15 mouse cellular contexts compared by ENCODE assay signal in the genomic region with DNA sequence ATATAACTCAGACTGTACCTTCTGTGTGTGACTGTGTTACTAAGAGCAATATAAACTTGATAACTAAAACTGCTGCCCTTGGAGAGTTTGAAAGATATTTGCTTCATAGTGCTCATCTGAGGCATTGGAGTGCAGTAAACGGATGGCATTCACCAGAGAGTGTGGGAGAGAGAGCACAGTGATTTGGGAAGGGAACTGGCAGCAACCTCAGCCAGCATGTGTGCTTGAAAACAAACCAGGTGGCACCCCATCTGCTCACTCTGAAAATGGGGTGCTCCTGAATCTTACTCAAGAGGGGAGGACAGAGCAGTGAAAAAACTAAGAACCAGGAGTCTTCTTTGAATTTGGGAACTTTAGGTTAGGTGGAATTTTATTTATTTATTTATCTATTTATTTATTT. TPM values are rescaled to one million over a fixed set of nuclear protein-coding genes. Genes with fewer than 3 reads are reported as not detected.
A peak's percentile ranks its signal among the peaks of the same experiment; 100 is the strongest.
DNase-seq lines count a peak whose midpoint lies in the region; ATAC-seq lines count a peak whose summit lies in the region.
"Had no signal": no experiment of that assay in that cellular context is flagged by ENCODE, and none has a peak within 500 bp of the region (broad histone marks: within the 10 kb centered on the region; RNA-seq: fewer than 3 reads in every experiment).

No protein-coding gene starts in this region.

- H3K9ac ChIP-seq in hindbrain, embryonic 11.5 days (ENCODE audit: low read depth, low read length): no peak overlapping the region
- H3K9ac ChIP-seq: kidney, embryonic 15.5 days had no signal

- intact Hi-C loops in heart, postnatal 14 days (cut with DNase I): no loop called here

- H3K4me2 ChIP-seq in hindbrain, embryonic 11.5 days (replicated peaks; ENCODE audit: low read depth, low read length): no peak overlapping the region
- H3K4me2 ChIP-seq: kidney, embryonic 15.5 days; midbrain, embryonic 11.5 days had no signal

- WGBS in hindbrain, embryonic 11.5 days: 84% methylated on average over 1 of the region's 1 CpGs

- no peak for DNase-seq in cerebellum, postnatal 4 days (ENCODE audit: low spot score in 2 of 2)
- peak; percentile 98 for DNase-seq in brain, adult 2 months (ENCODE audit: low read depth, low spot score)
- peak; percentile 37 to 70 for DNase-seq in cerebellum, postnatal 14 days
- DNase-seq in layer of hippocampus, adult 9-11 months: peak; percentile 90
- no peak for DNase-seq in heart, postnatal 14 days
- DNase-seq in embryo, embryonic 11 days: no peak
- DNase-seq in hindbrain, embryonic 11.5 days (ENCODE audit: low spot score): no peak
- DNase-seq: heart, postnatal 4 days; thymus, postnatal 36 days had no signal

- no peak overlapping the region for H3K27ac ChIP-seq in hindbrain, embryonic 11.5 days (ENCODE audit: low read depth, low read length)
- H3K27ac ChIP-seq: heart, embryonic 10.5 days; kidney, embryonic 15.5 days had no signal

- no peaks in the 10 kb centered on the region for H3K36me3 ChIP-seq in hindbrain, embryonic 11.5 days (ENCODE audit: control insufficient read depth, insufficient read depth, low read length)

- no peak overlapping the region for H3K4me3 ChIP-seq in hindbrain, embryonic 11.5 days (ENCODE audit: low read depth, low read length)
- H3K4me3 ChIP-seq: heart, embryonic 10.5 days; kidney, embryonic 15.5 days had no signal

- no peaks in the 10 kb centered on the region for H3K9me3 ChIP-seq in hindbrain, embryonic 11.5 days (ENCODE audit: control insufficient read depth, low read length)
- H3K9me3 ChIP-seq: heart, embryonic 10.5 days; kidney, embryonic 15.5 days had no signal

- H3K27me3 ChIP-seq in hindbrain, embryonic 11.5 days (ENCODE audit: control insufficient read depth, insufficient read depth, low read length): no peaks in the 10 kb centered on the region
- H3K27me3 ChIP-seq: CH12.LX; kidney, embryonic 15.5 days had no signal

- H3K4me1 ChIP-seq in hindbrain, embryonic 11.5 days (replicated peaks; ENCODE audit: control insufficient read depth, insufficient read depth, low read length): no peaks in the 10 kb centered on the region
- H3K4me1 ChIP-seq: heart, embryonic 10.5 days; kidney, embryonic 15.5 days had no signal

- ATAC-seq in cerebellum, adult (ENCODE audit: insufficient number of reproducible peaks, low FRiP score, low TSS enrichment): peak; percentile 98
- ATAC-seq in hindbrain, embryonic 11.5 days (ENCODE audit: low FRiP score): no peak
- ATAC-seq: lung, postnatal 0 days had no signal

RNA-seq across cellular contexts. Expression of a gene that starts 21.3 kb away (rescaled TPM):
- total RNA-seq in heart, postnatal 14 days (2021): 100 to 1,000 TPM; 129 to 138 TPM
- 268 and 275 TPM in 2 replicates for polyA plus RNA-seq in hindbrain, embryonic 11.5 days (2014; fragmentation: Nextera tagmentation; extraction: Ambion mirVana)

RNA-seq across cellular contexts. Expression of a gene that starts 35.4 kb away (rescaled TPM):
- 10 to 100 TPM; 19.0 to 19.3 TPM for total RNA-seq in heart, postnatal 14 days (2021)
- polyA plus RNA-seq in hindbrain, embryonic 11.5 days (2014; fragmentation: Nextera tagmentation; extraction: Ambion mirVana): 43.1 and 52.1 TPM in 2 replicates

Comparison
In these comparisons a context has a peak if more than half of its experiments do, and no peak if none do; other contexts are left out.
1. DNase-seq: peak in brain, adult 2 months (single experiment), cerebellum, postnatal 14 days (2 of 2) and layer of hippocampus, adult 9-11 months (single experiment); none in cerebellum, postnatal 4 days (0 of 2), heart, postnatal 14 days (0 of 2), embryo, embryonic 11 days (single experiment) and hindbrain, embryonic 11.5 days (single experiment).